Mouse (Mus musculus): ENCODE data around the gene Glis2.

Gene Glis2

GRCm38 (mm10) chr16:4641119-4641838, 46.8 kb downstream of the Glis2 start:
- Histone ChIP-seq H3K4me3 (replicated peaks; ENCODE audit: low read length) (peak overlapping the region; percentile 85; the same call in 1 of the 2 replicates), H3K36me3 (ENCODE audit: insufficient read depth, low read length) (peaks cover 30% of the 10 kb centered on the region), H3K27me3 (ENCODE audit: insufficient read depth, low read length) (peaks cover 8% of the 10 kb centered on the region), H3K4me1 (replicated peaks; ENCODE audit: low read depth, low read length) (peaks cover 50% of the 10 kb centered on the region), H3K9me3 (ENCODE audit: low read length) (no peaks in the 10 kb centered on the region)
- no peak for TF ChIP-seq NANOG (IDR thresholded peaks at IDR 0.05; ENCODE audit: borderline replicate concordance, low read length)
- no peak for TF ChIP-seq POU5F1 (IDR thresholded peaks at IDR 0.05; ENCODE audit: borderline replicate concordance, low read length)
- no peak for TF ChIP-seq CTCF (conservative IDR thresholded peaks at IDR 0.05; ENCODE audit: low read length)

GRCm38 (mm10) chr16:4642190-4642589, 47.7 kb downstream of the Glis2 start:
- Histone ChIP-seq H3K9me3 (ENCODE audit: low read length) (no peaks in the 10 kb centered on the region), H3K27me3 (ENCODE audit: insufficient read depth, low read length) (peaks cover 8% of the 10 kb centered on the region), H3K4me3 (replicated peaks; ENCODE audit: low read length) (peak overlapping the region; percentile 41), H3K4me1 (replicated peaks; ENCODE audit: low read depth, low read length) (peaks cover 55% of the 10 kb centered on the region), H3K36me3 (ENCODE audit: insufficient read depth, low read length) (peaks cover 34% of the 10 kb centered on the region)
- TF ChIP-seq POU5F1 (IDR thresholded peaks at IDR 0.05; ENCODE audit: borderline replicate concordance, low read length) (no peak), CTCF (conservative IDR thresholded peaks at IDR 0.05; ENCODE audit: low read length) (no peak), NANOG (IDR thresholded peaks at IDR 0.05; ENCODE audit: borderline replicate concordance, low read length) (no peak)

GRCm38 (mm10) chr16:4642937-4643336, 48.4 kb downstream of the Glis2 start:
- Histone ChIP-seq H3K27me3 (ENCODE audit: insufficient read depth, low read length) (peaks cover 8% of the 10 kb centered on the region), H3K9me3 (ENCODE audit: low read length) (no peaks in the 10 kb centered on the region), H3K4me3 (replicated peaks; ENCODE audit: low read length) (no peak overlapping the region), H3K4me1 (replicated peaks; ENCODE audit: low read depth, low read length) (peaks cover 62% of the 10 kb centered on the region), H3K36me3 (ENCODE audit: insufficient read depth, low read length) (peaks cover 41% of the 10 kb centered on the region)
- TF ChIP-seq CTCF (conservative IDR thresholded peaks at IDR 0.05; ENCODE audit: low read length) (no peak), NANOG (IDR thresholded peaks at IDR 0.05; ENCODE audit: borderline replicate concordance, low read length) (no peak), POU5F1 (IDR thresholded peaks at IDR 0.05; ENCODE audit: borderline replicate concordance, low read length) (no peak)

- Histone ChIP-seq H3K4me3 (replicated peaks; ENCODE audit: low read length) (no peak overlapping the region), H3K36me3 (ENCODE audit: insufficient read depth, low read length) (peaks cover 42% of the 10 kb centered on the region), H3K4me1 (replicated peaks; ENCODE audit: low read depth, low read length) (peaks cover 71% of the 10 kb centered on the region), H3K9me3 (ENCODE audit: low read length) (no peaks in the 10 kb centered on the region), H3K27me3 (ENCODE audit: insufficient read depth, low read length) (peaks cover 8% of the 10 kb centered on the region)
- TF ChIP-seq CTCF (conservative IDR thresholded peaks at IDR 0.05; ENCODE audit: low read length) (no peak), POU5F1 (IDR thresholded peaks at IDR 0.05; ENCODE audit: borderline replicate concordance, low read length) (no peak), NANOG (IDR thresholded peaks at IDR 0.05; ENCODE audit: borderline replicate concordance, low read length) (no peak)
These were observed 49.3 kb downstream of the Glis2 start for GRCm38 (mm10) chr16:4643670-4644419.

- H3K27me3 ChIP-seq (ENCODE audit: insufficient read depth, low read length) = peaks cover 4% of the 10 kb centered on the region
- TF ChIP-seq NANOG (IDR thresholded peaks at IDR 0.05; ENCODE audit: borderline replicate concordance, low read length) (no peak), POU5F1 (IDR thresholded peaks at IDR 0.05; ENCODE audit: borderline replicate concordance, low read length) (no peak), CTCF (conservative IDR thresholded peaks at IDR 0.05; ENCODE audit: low read length) (no peak)
- no peaks in the 10 kb centered on the region for H3K9me3 ChIP-seq (ENCODE audit: low read length)
- peaks cover 77% of the 10 kb centered on the region for H3K4me1 ChIP-seq (replicated peaks; ENCODE audit: low read depth, low read length)
- H3K4me3 ChIP-seq (replicated peaks; ENCODE audit: low read length) = no peak overlapping the region
- peaks cover 62% of the 10 kb centered on the region for H3K36me3 ChIP-seq (ENCODE audit: insufficient read depth, low read length)
These were observed 51.4 kb downstream of the Glis2 start for GRCm38 (mm10) chr16:4645867-4646266.

- Histone ChIP-seq H3K27me3 (ENCODE audit: insufficient read depth, low read length) (no peaks in the 10 kb centered on the region), H3K36me3 (ENCODE audit: insufficient read depth, low read length) (peaks cover 67% of the 10 kb centered on the region), H3K4me1 (replicated peaks; ENCODE audit: low read depth, low read length) (peaks cover 77% of the 10 kb centered on the region), H3K4me3 (replicated peaks; ENCODE audit: low read length) (no peak overlapping the region), H3K9me3 (ENCODE audit: low read length) (no peaks in the 10 kb centered on the region)
- TF ChIP-seq NANOG (IDR thresholded peaks at IDR 0.05; ENCODE audit: borderline replicate concordance, low read length) (no peak), POU5F1 (IDR thresholded peaks at IDR 0.05; ENCODE audit: borderline replicate concordance, low read length) (no peak), CTCF (conservative IDR thresholded peaks at IDR 0.05; ENCODE audit: low read length) (no peak)
These were observed 52.3 kb downstream of the Glis2 start for GRCm38 (mm10) chr16:4646831-4647230.

- Histone ChIP-seq H3K9me3 (ENCODE audit: low read length) (no peaks in the 10 kb centered on the region), H3K36me3 (ENCODE audit: insufficient read depth, low read length) (peaks cover 76% of the 10 kb centered on the region)
- TF ChIP-seq CTCF (conservative IDR thresholded peaks at IDR 0.05; ENCODE audit: low read length) (no peak), POU5F1 (IDR thresholded peaks at IDR 0.05; ENCODE audit: borderline replicate concordance, low read length) (no peak), NANOG (IDR thresholded peaks at IDR 0.05; ENCODE audit: borderline replicate concordance, low read length) (no peak)
These were observed 53.2 kb downstream of the Glis2 start for GRCm38 (mm10) chr16:4647651-4648141.

GRCm38 (mm10) chr16:4648416-4649023, 54.0 kb downstream of the Glis2 start:
- TF ChIP-seq NANOG (IDR thresholded peaks at IDR 0.05; ENCODE audit: borderline replicate concordance, low read length) = no peak
- no peak for TF ChIP-seq POU5F1 (IDR thresholded peaks at IDR 0.05; ENCODE audit: borderline replicate concordance, low read length)
- no peak for TF ChIP-seq CTCF (conservative IDR thresholded peaks at IDR 0.05; ENCODE audit: low read length)

More at GRCm38 (mm10) chr16:4647651-4648141, 53.2 kb downstream of the Glis2 start:
- no peaks in the 10 kb centered on the region for H3K27me3 ChIP-seq (ENCODE audit: insufficient read depth, low read length)
- peaks cover 71% of the 10 kb centered on the region for H3K4me1 ChIP-seq (replicated peaks; ENCODE audit: low read depth, low read length)
- no peak overlapping the region; the same call in 1 of the 2 replicates for H3K4me3 ChIP-seq (replicated peaks; ENCODE audit: low read length)

More at GRCm38 (mm10) chr16:4648416-4649023, 54.0 kb downstream of the Glis2 start:
- Histone ChIP-seq H3K27me3 (ENCODE audit: insufficient read depth, low read length) (no peaks in the 10 kb centered on the region), H3K4me3 (replicated peaks; ENCODE audit: low read length) (peak overlapping the region; percentile 65), H3K4me1 (replicated peaks; ENCODE audit: low read depth, low read length) (peaks cover 62% of the 10 kb centered on the region), H3K9me3 (ENCODE audit: low read length) (no peaks in the 10 kb centered on the region), H3K36me3 (ENCODE audit: insufficient read depth, low read length) (peaks cover 84% of the 10 kb centered on the region)
